ENCODE assay signal across 7 mouse cellular contexts in the genomic region with DNA sequence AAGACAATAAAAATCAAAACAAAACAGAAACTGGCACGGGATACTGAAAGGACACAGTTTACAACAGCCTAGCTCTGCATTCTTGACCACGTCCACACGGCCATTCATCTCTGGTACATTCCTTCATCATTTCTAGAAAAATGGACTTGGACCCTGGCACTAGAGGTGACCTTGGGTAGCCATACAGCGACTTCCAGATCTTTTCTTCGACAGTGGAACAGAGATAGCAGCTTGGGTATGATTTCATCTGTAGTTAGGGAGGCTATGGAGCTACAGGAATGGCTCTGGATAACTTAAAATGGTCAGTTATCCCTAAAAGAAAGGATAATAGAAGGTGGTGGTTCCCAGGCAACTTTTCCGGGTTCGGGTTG. TPM values are rescaled to one million over a fixed set of nuclear protein-coding genes. Genes with fewer than 3 reads are reported as not detected.
A peak's percentile ranks its signal among the peaks of the same experiment; 100 is the strongest.
DNase-seq lines count a peak whose midpoint lies in the region; ATAC-seq and TF ChIP-seq lines count a peak whose summit lies in the region.

A gene (plus strand): TSS at position 54 of the 371 bp plus-strand sequence.

- H3K36me3 ChIP-seq in lung, embryonic 16.5 days (ENCODE audit: control insufficient read depth, insufficient read depth, low read length): no peaks in the 10 kb centered on the region
- no peaks in the 10 kb centered on the region for H3K36me3 ChIP-seq in forebrain, embryonic 15.5 days
- H3K36me3 ChIP-seq in limb, embryonic 15.5 days: no peaks in the 10 kb centered on the region
- no peaks in the 10 kb centered on the region for H3K36me3 ChIP-seq in stomach, postnatal 0 days (ENCODE audit: control insufficient read depth, insufficient read depth, low read length)

- DNase-seq in lung, postnatal 14 days: no peak
- no peak for DNase-seq in stomach, postnatal 0 days (ENCODE audit: low spot score)
- DNase-seq in left cerebral cortex, adult 18-20 months (ENCODE audit: low spot score in 2 of 2): no peak

- no peaks in the 10 kb centered on the region for H3K9me3 ChIP-seq in lung, embryonic 16.5 days (ENCODE audit: control insufficient read depth, low read length)
- H3K9me3 ChIP-seq in forebrain, embryonic 15.5 days: no peaks in the 10 kb centered on the region
- H3K9me3 ChIP-seq in limb, embryonic 15.5 days: no peaks in the 10 kb centered on the region
- no peaks in the 10 kb centered on the region for H3K9me3 ChIP-seq in stomach, postnatal 0 days (ENCODE audit: control insufficient read depth, low read length)

- peak within 1 kb of the TSS; percentile 85 for H3K4me2 ChIP-seq in lung, embryonic 16.5 days (ENCODE audit: low read depth, low read length)
- H3K4me2 ChIP-seq in forebrain, embryonic 15.5 days (replicated peaks): peak within 1 kb of the TSS; percentile 94
- H3K4me2 ChIP-seq in limb, embryonic 15.5 days: peak within 1 kb of the TSS; percentile 79
- H3K4me2 ChIP-seq in stomach, postnatal 0 days (replicated peaks; ENCODE audit: low read depth): peak within 1 kb of the TSS; percentile 81

- no peak for TF ChIP-seq EP300 in stomach, postnatal 0 days (optimal IDR thresholded peaks at IDR 0.05)

- peaks cover 34% of the 10 kb centered on the region for H3K27me3 ChIP-seq in lung, embryonic 16.5 days (ENCODE audit: control insufficient read depth, insufficient read depth, low read depth, low read length)
- peaks cover 20% of the 10 kb centered on the region for H3K27me3 ChIP-seq in forebrain, embryonic 15.5 days
- H3K27me3 ChIP-seq in limb, embryonic 15.5 days: peaks cover 66% of the 10 kb centered on the region
- H3K27me3 ChIP-seq in stomach, postnatal 0 days (ENCODE audit: control insufficient read depth, insufficient read depth, low read length): 0 out of 2 replicates have a peak, but pooled peaks cover 2% of the 10 kb centered on the region

- 0% methylated on average over 7 of the region's 7 CpGs for WGBS in lung, embryonic 16.5 days
- WGBS in forebrain, embryonic 15.5 days: 2% methylated on average over 7 of the region's 7 CpGs
- under 1% methylated on average over 7 of the region's 7 CpGs for WGBS in limb, embryonic 15.5 days
- 1% methylated on average over 7 of the region's 7 CpGs for WGBS in stomach, postnatal 0 days

- TF ChIP-seq CTCF in stomach, postnatal 0 days (IDR thresholded peaks at IDR 0.05; ENCODE audit: low read depth): no peak

- peaks cover 17% of the 10 kb centered on the region for H3K4me1 ChIP-seq in lung, embryonic 16.5 days (replicated peaks; ENCODE audit: control insufficient read depth, insufficient read depth, low read length)
- H3K4me1 ChIP-seq in forebrain, embryonic 15.5 days: peaks cover 25% of the 10 kb centered on the region
- H3K4me1 ChIP-seq in limb, embryonic 15.5 days: peaks cover 26% of the 10 kb centered on the region
- no peaks in the 10 kb centered on the region for H3K4me1 ChIP-seq in stomach, postnatal 0 days (replicated peaks; ENCODE audit: control insufficient read depth, insufficient read depth)

- H3K9ac ChIP-seq in lung, embryonic 16.5 days (ENCODE audit: low read length): peak within 1 kb of the TSS; percentile 55
- peak within 1 kb of the TSS; percentile 25; the same call in 1 of the 2 replicates for H3K9ac ChIP-seq in forebrain, embryonic 15.5 days (replicated peaks)
- 0 out of 2 replicates have a peak within 1 kb of the TSS, but pooled peaks have one; percentile 20 for H3K9ac ChIP-seq in limb, embryonic 15.5 days
- peak within 1 kb of the TSS; percentile 52 for H3K9ac ChIP-seq in stomach, postnatal 0 days (ENCODE audit: low read length)

- no peak; the same call in 1 of the 2 replicates for ATAC-seq in lung, embryonic 16.5 days (ENCODE audit: low read depth)
- ATAC-seq in forebrain, embryonic 15.5 days (replicated peaks): no peak
- no peak for ATAC-seq in limb, embryonic 15.5 days (ENCODE audit: insufficient number of reproducible peaks, low FRiP score, low TSS enrichment, low read depth)
- ATAC-seq in stomach, postnatal 0 days (ENCODE audit: low FRiP score, low TSS enrichment): peak; percentile 43
- no peak for ATAC-seq in activated CD4-positive, CD25-positive, alpha-beta regulatory T cell, adult 4 months

- peak within 1 kb of the TSS; percentile 61 for H3K27ac ChIP-seq in lung, embryonic 16.5 days (ENCODE audit: low read length)
- no peak within 1 kb of the TSS for H3K27ac ChIP-seq in forebrain, embryonic 15.5 days (replicated peaks)
- no peak within 1 kb of the TSS for H3K27ac ChIP-seq in limb, embryonic 15.5 days
- H3K27ac ChIP-seq in stomach, postnatal 0 days (replicated peaks): no peak within 1 kb of the TSS; the same call in 1 of the 2 replicates

- H3K4me3 ChIP-seq in lung, embryonic 16.5 days (ENCODE audit: low read length): peak within 1 kb of the TSS; percentile 54
- peak within 1 kb of the TSS; percentile 44 for H3K4me3 ChIP-seq in forebrain, embryonic 15.5 days
- H3K4me3 ChIP-seq in limb, embryonic 15.5 days: peak within 1 kb of the TSS; percentile 40
- H3K4me3 ChIP-seq in stomach, postnatal 0 days (ENCODE audit: low read depth, low read length): peak within 1 kb of the TSS; percentile 47

RNA-seq across cellular contexts. Expression of the gene that starts here (rescaled TPM):
- polyA plus RNA-seq in lung, embryonic 16.5 days (2015; fragmentation: Nextera tagmentation; extraction: Ambion mirVana): 15.6 and 16.8 TPM in 2 replicates
- polyA plus RNA-seq in forebrain, embryonic 15.5 days (2015; fragmentation: Nextera tagmentation; extraction: Ambion mirVana): 1.6 and 1.8 TPM in 2 replicates
- 6.1 and 7.4 TPM in 2 replicates for polyA plus RNA-seq in limb, embryonic 15.5 days (2015; fragmentation: Nextera tagmentation; extraction: Ambion mirVana)
- polyA plus RNA-seq in stomach, postnatal 0 days (2015; fragmentation: Nextera tagmentation; extraction: Ambion mirVana): 18.7 and 18.8 TPM in 2 replicates
- under 1 TPM in 1 of 2 experiments, not detected in 1; 0.41 TPM for polyA plus RNA-seq in activated CD4-positive, CD25-positive, alpha-beta regulatory T cell, adult 4 months (2017; shearing (Covaris generic))
- total RNA-seq in left cerebral cortex, adult 18-20 months (2021): 1 to 10 TPM; 2.8 to 3.0 TPM
